Mouse (Mus musculus) stomach, embryonic 15.5 days (tissue): ENCODE data around the gene Mtmr12. TPM values are rescaled to one million over a fixed set of nuclear protein-coding genes. Genes with fewer than 3 reads are reported as not detected.

Source experiments
- ATAC-seq: fragments of 200-750 bp; cut with Nextera tagmentation; 2 replicates; pipeline ENCODE4 v1.8.0; 2017; ENCODE audit warnings: low read depth, moderate number of reproducible peaks, moderate TSS enrichment; ENCODE audit not compliant: insufficient read depth, low FRiP score
- H3K27ac ChIP-seq: fragments of 300-500 bp; sonication (generic); 2 replicates; pipeline ENCODE4 v1.5.1; 2015; ENCODE audit warnings: mild to moderate bottlenecking, inconsistent platforms
- H3K27me3 ChIP-seq: fragments of 300-500 bp; sonication (generic); replicated peaks from 2 replicates; pipeline ENCODE4 v1.6.1; 2015; ENCODE audit warnings: inconsistent platforms
- H3K36me3 ChIP-seq: fragments of 300-500 bp; sonication (generic); 2 replicates; pipeline ENCODE4 v1.6.1; 2015; ENCODE audit warnings: inconsistent platforms
- H3K4me1 ChIP-seq: fragments of 300-500 bp; sonication (generic); 2 replicates; pipeline ENCODE4 v1.6.1; 2015; ENCODE audit warnings: inconsistent platforms
- H3K4me2 ChIP-seq: fragments of 300-500 bp; sonication (generic); 2 replicates; pipeline ENCODE4 v1.6.1; 2015; ENCODE audit warnings: mild to moderate bottlenecking, inconsistent platforms
- H3K4me3 ChIP-seq: fragments of 300-500 bp; sonication (generic); replicated peaks from 2 replicates; pipeline ENCODE4 v1.5.1; 2015; ENCODE audit warnings: inconsistent platforms
- H3K9ac ChIP-seq: fragments of 300-500 bp; sonication (generic); 2 replicates; pipeline ENCODE4 v1.6.1; 2015; ENCODE audit warnings: inconsistent platforms
- H3K9me3 ChIP-seq: fragments of 300-500 bp; sonication (generic); 2 replicates; pipeline ENCODE4 v1.6.1; 2016; ENCODE audit warnings: inconsistent platforms
- WGBS: fragments of 180-500 bp; shearing (Covaris S2); methylation state at CpG from one replicate; pipeline ENCODE4 v1.1.7; 2015; 5-methylcytosine and 5-hydroxymethylcytosine counted together
- polyA plus RNA-seq: library from polyadenylated mRNA; unstranded; fragments of >200 nt; fragmentation: Nextera tagmentation; extraction: Ambion mirVana; gene quantifications from 2 replicates; pipeline ENCODE4 v1.2.1, GENCODE M21; 2015

The Mtmr12 gene
- polyA plus RNA-seq, 1 experiment from 2014 or later, result 14.9 TPM

DNA sequence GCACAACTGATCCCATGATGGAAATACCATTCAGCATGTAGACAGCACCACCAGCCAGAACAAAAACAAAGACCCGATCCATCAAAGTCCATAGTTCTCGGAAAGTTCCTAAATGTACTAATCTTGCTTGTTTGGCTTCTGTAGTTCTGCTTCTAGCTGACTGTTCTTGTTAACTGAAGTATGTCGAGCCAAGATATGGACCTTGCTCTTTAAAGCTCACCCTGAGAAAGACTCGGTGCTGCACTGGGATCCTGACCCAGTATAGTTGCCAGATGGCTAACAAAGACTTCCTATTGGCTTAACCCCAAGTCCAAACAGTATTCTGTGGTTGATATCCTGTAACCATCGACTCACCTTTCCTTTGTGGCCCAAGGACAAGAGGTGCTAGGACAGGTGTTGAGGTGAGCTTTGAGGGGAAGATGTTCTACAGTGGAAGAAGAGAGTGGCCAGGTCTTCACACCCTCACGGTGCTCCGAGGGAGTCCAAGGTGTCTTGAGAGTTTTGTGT is 93.5 kb downstream of the Mtmr12 start:
- Histone ChIP-seq H3K36me3 (no peaks in the 10 kb centered on the region), H3K27ac (no peak overlapping the region), H3K9ac (no peak overlapping the region), H3K4me3 (no peak overlapping the region), H3K27me3 (no peaks in the 10 kb centered on the region), H3K9me3 (no peaks in the 10 kb centered on the region), H3K4me2 (no peak overlapping the region), H3K4me1 (no peaks in the 10 kb centered on the region)
- no peak for ATAC-seq
- 79% methylated on average over 7 of the region's 7 CpGs for WGBS

DNA sequence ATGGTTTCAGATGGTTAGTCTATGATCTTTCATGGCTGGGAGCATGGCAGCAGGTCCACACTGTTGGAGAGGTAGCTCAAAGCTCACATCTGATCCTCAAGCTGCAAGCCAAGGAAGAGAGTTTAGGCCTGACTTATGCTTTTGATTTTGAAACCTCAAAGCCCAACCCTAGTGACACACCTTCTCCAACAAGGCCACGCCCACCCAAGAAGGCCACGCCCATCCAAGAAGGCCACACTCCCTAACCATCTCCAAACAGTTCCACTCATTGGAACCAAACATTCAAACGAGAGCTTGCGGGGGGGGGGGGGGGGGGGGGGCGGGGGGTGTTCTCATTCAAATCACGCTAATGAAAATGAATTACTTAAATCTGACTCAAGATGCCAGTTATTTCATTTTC is 96.9 kb downstream of the Mtmr12 start:
- H3K4me2 ChIP-seq, result no peak overlapping the region
- no peaks in the 10 kb centered on the region for H3K27me3 ChIP-seq
- H3K9me3 ChIP-seq, result no peaks in the 10 kb centered on the region
- no peak overlapping the region for H3K4me3 ChIP-seq
- H3K27ac ChIP-seq, result no peak overlapping the region
- H3K4me1 ChIP-seq, result peaks cover 3% of the 10 kb centered on the region; the same call in 1 of the 2 replicates
- no peak for ATAC-seq
- 67% methylated on average over 6 of the region's 6 CpGs for WGBS
- H3K36me3 ChIP-seq, result no peaks in the 10 kb centered on the region
- no peak overlapping the region for H3K9ac ChIP-seq

DNA sequence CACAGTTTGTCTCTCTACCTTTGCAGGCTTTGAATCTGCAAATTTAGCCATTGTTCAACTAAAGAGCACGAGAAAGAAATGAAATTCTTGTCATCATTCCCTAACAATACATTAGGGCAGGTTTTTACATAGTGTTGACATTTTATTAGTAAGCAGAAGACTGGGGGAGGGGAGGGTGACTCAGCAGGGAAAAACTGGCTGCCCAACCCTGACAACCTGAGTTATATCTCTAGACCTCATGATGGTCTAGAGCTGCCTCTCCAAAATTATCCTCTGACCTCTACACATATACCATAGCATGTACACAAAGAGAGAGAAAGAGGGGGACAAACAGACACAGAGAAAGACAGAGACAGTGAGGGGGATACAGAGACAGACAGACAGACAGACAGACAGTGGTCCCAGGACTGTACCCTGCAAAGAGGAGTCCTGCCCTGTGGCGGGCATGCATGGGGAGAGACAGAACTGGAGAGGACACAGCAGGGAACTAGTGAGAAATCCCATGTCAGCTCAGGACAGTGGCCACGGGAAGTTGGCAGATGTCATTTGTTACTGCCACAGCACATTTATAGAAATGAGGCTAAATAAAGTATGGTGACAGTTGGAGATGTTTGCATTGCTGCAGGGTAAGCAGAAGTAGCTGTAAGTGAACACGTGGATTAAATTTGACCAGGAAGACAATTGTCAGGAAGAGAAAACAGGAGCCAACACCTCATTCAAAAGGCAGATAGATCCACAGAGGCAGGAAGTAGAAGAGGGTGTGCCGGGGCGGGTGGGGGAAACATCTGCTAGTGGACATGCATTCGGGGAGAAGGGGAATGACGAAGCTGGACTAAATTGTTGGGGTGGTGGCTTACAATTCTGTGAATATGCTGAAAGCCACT is 101.6 kb downstream of the Mtmr12 start:
- Histone ChIP-seq H3K27ac (no peak overlapping the region), H3K27me3 (no peaks in the 10 kb centered on the region), H3K9ac (no peak overlapping the region), H3K4me3 (no peak overlapping the region), H3K9me3 (no peaks in the 10 kb centered on the region), H3K4me1 (peaks cover 3% of the 10 kb centered on the region; the same call in 1 of the 2 replicates), H3K4me2 (no peak overlapping the region; the same call in 1 of the 2 replicates), H3K36me3 (no peaks in the 10 kb centered on the region)
- 45% methylated on average over 8 of the region's 8 CpGs for WGBS
- ATAC-seq, result peak; percentile 53; the same call in 1 of the 2 replicates

DNA sequence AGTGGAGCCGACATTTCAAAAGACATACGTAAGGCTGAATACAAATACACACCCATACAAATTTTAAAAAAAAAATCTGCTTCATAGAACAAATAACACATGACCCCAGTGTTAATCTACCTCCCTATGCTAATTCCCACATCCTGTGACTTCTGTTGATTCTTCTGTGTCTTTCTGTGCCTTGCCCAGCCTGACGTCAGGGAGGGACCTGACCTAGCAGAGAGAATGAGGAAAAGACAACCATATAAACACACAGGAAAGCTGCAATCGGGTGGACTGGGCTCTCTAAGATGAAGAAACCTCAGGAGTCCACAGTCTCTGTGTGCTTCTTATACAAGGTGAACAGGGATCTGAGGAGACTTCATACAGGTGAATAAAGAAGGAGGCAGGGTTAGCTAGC is 102.3 kb downstream of the Mtmr12 start:
- Histone ChIP-seq H3K4me2 (no peak overlapping the region; the same call in 1 of the 2 replicates), H3K9me3 (no peaks in the 10 kb centered on the region), H3K9ac (no peak overlapping the region), H3K36me3 (no peaks in the 10 kb centered on the region), H3K27ac (no peak overlapping the region), H3K4me3 (no peak overlapping the region), H3K4me1 (peaks cover 3% of the 10 kb centered on the region; the same call in 1 of the 2 replicates), H3K27me3 (no peaks in the 10 kb centered on the region)
- 49% methylated on average over 4 of the region's 4 CpGs for WGBS
- ATAC-seq, result peak; percentile 53

DNA sequence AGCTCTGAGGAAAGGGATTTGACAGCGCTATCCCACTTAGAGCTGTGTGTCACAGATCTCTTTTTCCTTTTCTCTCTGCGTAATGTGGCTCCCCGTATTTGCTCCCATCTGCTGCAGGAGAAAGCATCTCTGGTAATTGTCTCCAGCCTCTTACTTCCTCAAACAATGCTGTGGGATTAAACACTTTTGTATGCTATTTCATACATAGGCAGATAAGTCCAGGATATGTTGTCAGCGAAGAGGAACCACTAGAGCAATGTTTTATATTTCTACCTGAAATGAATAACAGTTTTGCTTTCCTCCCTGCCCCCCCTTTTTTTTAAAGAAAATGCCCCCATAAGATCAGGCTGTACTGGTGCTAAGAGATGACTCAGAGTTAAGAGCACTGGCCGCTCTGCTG is 103.7 kb downstream of the Mtmr12 start:
- no peak overlapping the region for H3K4me2 ChIP-seq
- H3K36me3 ChIP-seq, result no peaks in the 10 kb centered on the region
- no peaks in the 10 kb centered on the region for H3K9me3 ChIP-seq
- no peak overlapping the region for H3K27ac ChIP-seq
- no peak for ATAC-seq
- H3K27me3 ChIP-seq, result no peaks in the 10 kb centered on the region
- 84% methylated on average over 5 of the region's 5 CpGs for WGBS
- no peak overlapping the region for H3K9ac ChIP-seq
- H3K4me1 ChIP-seq, result peaks cover 3% of the 10 kb centered on the region; the same call in 1 of the 2 replicates
- no peak overlapping the region for H3K4me3 ChIP-seq

DNA sequence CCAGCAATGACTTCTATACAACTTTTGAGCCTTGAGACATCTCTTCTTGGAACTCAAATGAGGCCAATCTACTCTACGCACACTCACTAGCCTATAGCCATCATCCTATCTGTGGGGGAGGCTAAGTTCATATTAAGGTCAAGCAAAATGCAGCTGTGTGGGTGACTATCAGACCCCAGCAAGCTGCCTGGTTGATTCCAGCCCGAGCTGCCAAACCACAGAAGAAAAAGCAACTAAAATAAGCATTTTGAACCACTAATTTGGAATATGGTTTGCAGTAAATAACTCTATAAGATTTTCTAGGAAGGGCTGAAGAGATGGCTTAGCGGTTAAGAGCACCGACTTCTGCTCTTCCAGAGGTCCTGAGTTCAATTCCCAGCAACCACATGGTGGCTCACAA is 105.8 kb downstream of the Mtmr12 start:
- no peak overlapping the region for H3K9ac ChIP-seq

DNA sequence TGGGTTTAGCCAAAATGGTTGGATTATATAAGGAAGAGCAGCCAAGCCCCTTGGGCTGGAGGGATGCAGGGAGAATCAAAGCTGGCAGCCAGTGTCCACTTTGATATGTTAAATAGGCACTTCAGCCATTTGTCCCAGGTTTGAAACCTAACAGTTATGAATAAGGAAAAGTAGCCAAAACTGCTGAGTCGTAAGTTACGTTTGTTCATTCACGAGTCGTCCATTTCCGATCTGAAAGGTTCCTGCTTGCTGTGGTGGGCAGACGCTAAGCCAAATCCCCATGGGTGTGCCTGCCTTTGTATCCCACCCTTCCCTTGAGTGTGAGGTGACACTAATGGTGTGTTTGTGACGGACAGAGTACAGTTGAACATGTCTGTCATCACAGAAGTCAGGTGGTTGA is 106.6 kb downstream of the Mtmr12 start:
- ATAC-seq, result no peak
- Histone ChIP-seq H3K9me3 (no peaks in the 10 kb centered on the region), H3K4me3 (no peak overlapping the region), H3K27ac (no peak overlapping the region), H3K36me3 (no peaks in the 10 kb centered on the region), H3K4me2 (no peak overlapping the region), H3K27me3 (no peaks in the 10 kb centered on the region), H3K4me1 (peaks cover under 1% of the 10 kb centered on the region; the same call in 1 of the 2 replicates), H3K9ac (no peak overlapping the region)
- WGBS, result 89% methylated on average over 7 of the region's 7 CpGs

More for the DNA sequence above, 105.8 kb downstream of the Mtmr12 start:
- Histone ChIP-seq H3K4me1 (peaks cover 3% of the 10 kb centered on the region; the same call in 1 of the 2 replicates), H3K36me3 (no peaks in the 10 kb centered on the region), H3K4me2 (no peak overlapping the region), H3K9me3 (no peaks in the 10 kb centered on the region), H3K4me3 (no peak overlapping the region), H3K27me3 (no peaks in the 10 kb centered on the region), H3K27ac (no peak overlapping the region)
- no peak for ATAC-seq
- 79% methylated on average over 4 of the region's 4 CpGs for WGBS

DNA sequence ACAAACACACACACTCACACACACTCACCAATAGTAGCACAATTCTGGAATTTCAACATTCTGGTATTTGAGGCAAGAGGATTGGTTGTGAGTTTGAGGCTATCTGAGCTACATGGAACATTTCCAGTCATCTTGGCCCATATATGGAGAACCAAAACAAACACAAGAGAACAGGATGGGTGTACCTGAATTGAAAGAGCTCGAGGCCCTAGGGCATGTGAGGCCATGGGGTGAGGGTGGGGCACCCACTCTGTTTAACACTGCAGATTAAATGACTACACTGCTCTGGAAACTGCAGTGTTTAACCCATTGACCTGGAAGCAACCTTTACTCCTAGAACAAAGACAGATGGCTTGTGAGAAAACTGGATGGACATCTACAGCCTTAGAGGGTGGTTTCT is 108.4 kb downstream of the Mtmr12 start:
- H3K36me3 ChIP-seq, result no peaks in the 10 kb centered on the region
- ATAC-seq, result peak; percentile 68

DNA sequence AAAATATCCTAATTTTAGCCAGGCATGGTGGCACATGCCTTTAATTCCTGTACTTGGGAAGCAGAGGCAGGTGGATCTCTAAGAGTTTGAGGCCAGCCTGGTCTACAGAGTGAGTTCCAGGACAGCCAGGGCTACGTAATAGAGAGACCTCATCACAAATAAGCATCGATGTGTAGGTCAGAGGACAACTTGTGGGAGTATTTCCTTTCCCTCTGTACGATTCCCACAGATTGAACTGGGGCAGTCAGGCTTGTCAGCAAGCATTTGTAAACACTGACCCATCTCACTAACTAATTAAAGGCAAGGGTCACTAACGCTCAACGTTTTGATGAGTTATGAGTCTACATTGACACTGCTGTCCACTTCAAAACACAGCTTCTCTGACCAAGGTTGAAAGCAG is 109.8 kb downstream of the Mtmr12 start:
- no peak overlapping the region for H3K4me2 ChIP-seq

More for the DNA sequence above, 108.4 kb downstream of the Mtmr12 start:
- Histone ChIP-seq H3K4me3 (no peak overlapping the region), H3K27ac (no peak overlapping the region), H3K4me1 (no peaks in the 10 kb centered on the region), H3K4me2 (no peak overlapping the region), H3K27me3 (no peaks in the 10 kb centered on the region), H3K9me3 (no peaks in the 10 kb centered on the region), H3K9ac (no peak overlapping the region)
- 14% methylated on average over 1 of the region's 1 CpGs for WGBS

DNA sequence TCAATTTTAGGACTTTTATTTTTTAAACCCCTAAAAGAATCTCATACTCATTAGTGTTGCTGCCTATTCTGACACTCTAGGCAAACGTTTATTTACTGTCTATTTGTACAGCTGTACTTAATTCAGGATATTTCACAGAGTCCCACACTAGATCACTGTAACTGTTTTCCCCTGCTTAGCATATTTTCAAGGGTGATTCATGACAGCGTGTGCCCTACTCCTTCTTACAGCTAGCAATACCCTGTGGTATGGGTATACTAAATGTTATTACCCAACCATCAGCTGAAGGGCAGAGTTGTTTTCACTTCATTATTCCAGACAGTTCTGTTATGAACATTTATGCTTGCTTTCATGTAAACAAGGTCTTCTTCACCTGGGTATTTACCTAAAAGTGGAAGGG is 111.2 kb downstream of the Mtmr12 start:
- ATAC-seq, result no peak
- no peaks in the 10 kb centered on the region for H3K27me3 ChIP-seq
- no peak overlapping the region for H3K9ac ChIP-seq
- no peaks in the 10 kb centered on the region for H3K9me3 ChIP-seq
- no peak overlapping the region for H3K4me3 ChIP-seq
- H3K4me1 ChIP-seq, result peaks cover 2% of the 10 kb centered on the region; the same call in 1 of the 2 replicates
- H3K27ac ChIP-seq, result no peak overlapping the region
- WGBS, result 52% methylated on average over 2 of the region's 2 CpGs
- no peak overlapping the region for H3K4me2 ChIP-seq
- H3K36me3 ChIP-seq, result no peaks in the 10 kb centered on the region

More for the DNA sequence above, 109.8 kb downstream of the Mtmr12 start:
- WGBS, result 54% methylated on average over 5 of the region's 5 CpGs
- H3K36me3 ChIP-seq, result no peaks in the 10 kb centered on the region
- no peak overlapping the region for H3K27ac ChIP-seq
- no peak overlapping the region for H3K4me3 ChIP-seq
- H3K27me3 ChIP-seq, result no peaks in the 10 kb centered on the region
- H3K9ac ChIP-seq, result no peak overlapping the region
- no peaks in the 10 kb centered on the region for H3K4me1 ChIP-seq
- ATAC-seq, result no peak
- H3K9me3 ChIP-seq, result no peaks in the 10 kb centered on the region

DNA sequence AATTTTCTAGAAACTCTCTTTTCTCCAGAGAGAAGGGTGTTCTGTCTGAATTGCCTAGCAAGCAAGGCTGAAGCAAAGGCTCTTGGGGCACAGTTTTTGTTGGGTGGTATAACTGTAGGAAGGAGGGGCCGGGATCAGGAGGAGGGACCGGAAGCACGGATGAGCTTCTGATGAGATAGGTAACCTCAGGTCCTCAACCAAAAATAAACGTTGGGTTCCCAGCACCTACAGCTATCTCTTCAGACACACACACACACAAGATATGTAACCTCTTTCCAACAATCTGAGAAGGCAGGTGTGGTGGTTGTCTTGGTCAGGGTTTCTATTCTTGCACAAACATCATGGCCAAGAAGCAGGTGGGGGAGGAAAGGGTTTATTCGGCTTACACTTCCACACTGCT is 112.5 kb downstream of the Mtmr12 start:
- H3K27me3 ChIP-seq, result no peaks in the 10 kb centered on the region
- H3K36me3 ChIP-seq, result no peaks in the 10 kb centered on the region
- peaks cover 2% of the 10 kb centered on the region; the same call in 1 of the 2 replicates for H3K4me1 ChIP-seq
- no peak for ATAC-seq
- no peak overlapping the region for H3K27ac ChIP-seq
- WGBS, result 76% methylated on average over 5 of the region's 5 CpGs
- H3K9ac ChIP-seq, result no peak overlapping the region
- no peak overlapping the region for H3K4me3 ChIP-seq
- H3K4me2 ChIP-seq, result no peak overlapping the region
- no peaks in the 10 kb centered on the region for H3K9me3 ChIP-seq

DNA sequence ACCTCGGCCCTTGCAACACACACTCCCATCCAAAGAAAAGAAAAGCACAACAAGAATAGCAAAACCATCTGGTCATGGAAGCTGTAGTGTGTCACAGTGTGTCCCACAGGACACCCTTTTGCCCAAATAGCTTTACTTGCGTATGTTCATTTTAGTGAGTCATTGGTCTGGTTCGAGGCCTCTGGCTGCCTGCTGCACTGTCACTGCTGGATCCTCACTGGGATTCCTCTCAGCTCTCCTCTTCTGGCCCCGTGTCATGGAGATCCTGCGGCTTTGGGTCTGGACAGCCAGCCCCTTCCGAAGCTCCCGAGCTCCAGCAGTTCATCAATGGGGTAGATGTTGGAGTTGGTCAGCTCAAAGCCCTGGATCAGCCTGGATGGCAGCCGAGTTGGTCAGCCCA is 113.6 kb downstream of the Mtmr12 start:
- H3K4me1 ChIP-seq, result peaks cover 2% of the 10 kb centered on the region; the same call in 1 of the 2 replicates
- no peaks in the 10 kb centered on the region for H3K9me3 ChIP-seq
- H3K4me2 ChIP-seq, result no peak overlapping the region
- no peaks in the 10 kb centered on the region for H3K36me3 ChIP-seq
- no peak overlapping the region for H3K27ac ChIP-seq
- H3K4me3 ChIP-seq, result no peak overlapping the region
- no peaks in the 10 kb centered on the region for H3K27me3 ChIP-seq
- WGBS, result 83% methylated on average over 8 of the region's 8 CpGs
- no peak overlapping the region for H3K9ac ChIP-seq
- no peak for ATAC-seq
